Mouse (Mus musculus) right cerebral cortex, postnatal 14 days (tissue): ENCODE data around the gene Cacna1c.
A peak's percentile ranks its signal among the peaks of the same experiment; 100 is the strongest.

Experiments
- DNase-seq: peaks from one replicate; pipeline ENCODE4 v3.0.0; 2022

Cacna1c gene

DNA sequence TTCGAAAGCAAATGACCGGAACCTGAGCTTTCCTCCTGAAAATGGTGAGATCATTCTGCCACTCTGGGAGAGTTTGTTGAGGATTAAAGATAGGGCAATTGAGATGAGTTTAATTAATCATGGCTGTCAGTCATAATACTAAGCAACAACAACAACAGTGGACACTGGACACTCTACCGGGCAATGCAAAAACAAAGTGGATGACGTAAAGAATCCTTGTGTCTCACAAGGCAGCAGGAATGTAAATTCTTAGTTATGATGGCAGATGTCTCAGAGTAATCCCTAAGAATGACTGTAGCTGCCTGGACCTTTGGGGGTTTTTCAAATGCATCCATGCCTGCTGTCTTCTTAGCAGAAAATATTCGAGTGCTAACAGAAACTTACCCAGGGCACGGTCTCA is 471.8 kb downstream of the Cacna1c start:
- no peak for DNase-seq

DNA sequence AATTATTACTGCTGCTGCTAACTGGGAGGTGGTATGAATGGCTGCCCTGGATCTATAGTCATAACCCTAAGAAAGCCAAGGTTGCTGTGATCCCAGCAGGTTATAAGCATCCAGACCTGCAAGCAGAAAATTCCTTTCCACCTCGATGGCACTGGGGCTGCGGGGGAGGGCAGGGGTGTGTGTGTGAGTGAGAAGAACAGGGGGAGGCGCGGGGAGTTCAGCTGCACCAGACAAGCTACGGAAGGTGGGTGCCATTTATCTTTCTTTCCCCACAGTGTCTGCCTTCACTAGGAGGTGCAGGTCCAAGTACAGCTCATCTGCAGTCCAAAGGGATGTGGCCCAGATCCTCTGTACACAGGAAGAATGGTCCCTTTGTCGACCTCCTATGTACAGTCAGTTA is 473.9 kb downstream of the Cacna1c start:
- no peak for DNase-seq

- DNase-seq, result no peak
These were observed 476.7 kb downstream of the Cacna1c start for GRCm38 (mm10) chr6:118719486-118719885.

GRCm38 (mm10) chr6:118713286-118713685 is 482.9 kb downstream of the Cacna1c start:
- no peak for DNase-seq

DNA sequence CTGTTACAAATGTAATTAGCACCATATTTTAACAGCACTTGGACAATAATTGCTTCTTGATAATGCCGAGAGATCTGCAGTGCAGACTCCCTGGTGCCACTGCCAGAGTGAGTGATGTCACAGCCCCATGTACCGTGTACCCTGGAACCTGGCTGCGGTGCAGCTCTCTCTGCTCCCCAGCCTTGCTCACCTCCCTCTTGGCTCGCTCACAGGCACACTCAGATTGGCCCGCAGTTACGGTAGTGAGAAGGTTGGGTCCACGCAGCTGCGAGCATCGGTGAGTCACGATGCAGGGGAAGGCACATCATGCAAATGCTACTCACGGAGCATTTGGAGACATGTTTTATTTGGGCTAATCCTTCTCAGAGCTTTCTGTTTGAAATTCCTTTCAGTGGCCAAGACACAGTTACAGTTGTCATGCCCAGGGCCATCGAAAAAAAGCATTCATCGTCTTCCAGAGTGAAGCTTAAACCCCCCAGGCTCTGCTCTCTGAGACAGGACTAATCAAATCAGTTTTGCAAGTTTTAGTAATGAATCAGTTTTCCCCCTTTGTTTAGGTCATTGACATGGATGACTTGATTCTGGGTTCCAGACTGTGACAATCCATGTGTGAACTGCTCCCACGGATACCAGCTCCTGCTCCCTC is 484.4 kb downstream of the Cacna1c start:
- DNase-seq, result peak; percentile 28

- no peak for DNase-seq
These were observed 489.2 kb downstream of the Cacna1c start for GRCm38 (mm10) chr6:118707066-118707465.

- DNase-seq, result no peak
These were observed 490.4 kb downstream of the Cacna1c start for GRCm38 (mm10) chr6:118705840-118706239.

DNA sequence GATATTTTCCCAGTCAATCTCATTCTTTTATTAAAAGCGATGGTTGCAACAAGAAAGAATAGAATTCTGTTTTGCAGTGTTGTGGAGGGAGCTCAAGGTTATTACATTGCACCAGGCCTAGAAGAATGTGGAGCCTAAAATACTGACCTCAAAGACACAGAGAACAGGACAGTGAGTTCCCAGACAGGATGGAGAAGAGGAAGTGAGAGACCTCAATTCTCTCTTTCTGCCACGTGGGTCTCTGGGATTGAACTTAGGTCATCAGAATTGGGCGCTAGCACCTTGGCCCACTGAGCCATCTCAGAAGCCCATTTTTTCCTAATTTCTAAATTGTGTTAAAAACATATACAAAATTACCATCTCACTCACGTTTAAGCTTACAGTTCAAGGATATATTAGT is 501.6 kb downstream of the Cacna1c start:
- no peak for DNase-seq

GRCm38 (mm10) chr6:118689447-118689846 is 506.8 kb downstream of the Cacna1c start:
- DNase-seq, result no peak

DNA sequence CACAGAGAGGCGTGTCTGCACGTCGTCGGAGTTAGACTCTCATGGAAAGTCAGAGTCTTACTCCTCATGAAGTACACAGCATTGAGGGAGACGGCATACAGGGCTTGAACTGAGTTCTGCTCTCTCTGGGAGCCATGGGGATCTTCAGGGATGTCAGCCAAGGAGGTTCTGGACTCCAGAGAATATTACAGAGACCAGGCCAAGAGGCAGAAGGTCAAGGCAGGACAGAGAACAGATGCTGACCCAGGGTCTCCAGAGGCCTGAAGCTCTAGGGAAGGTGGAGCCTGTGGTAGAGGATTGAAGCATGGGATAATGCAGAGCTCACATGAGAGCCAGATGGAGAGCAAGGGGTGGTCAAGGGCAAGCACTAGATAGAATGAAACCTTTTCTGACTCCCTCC is 507.4 kb downstream of the Cacna1c start:
- no peak for DNase-seq

DNA sequence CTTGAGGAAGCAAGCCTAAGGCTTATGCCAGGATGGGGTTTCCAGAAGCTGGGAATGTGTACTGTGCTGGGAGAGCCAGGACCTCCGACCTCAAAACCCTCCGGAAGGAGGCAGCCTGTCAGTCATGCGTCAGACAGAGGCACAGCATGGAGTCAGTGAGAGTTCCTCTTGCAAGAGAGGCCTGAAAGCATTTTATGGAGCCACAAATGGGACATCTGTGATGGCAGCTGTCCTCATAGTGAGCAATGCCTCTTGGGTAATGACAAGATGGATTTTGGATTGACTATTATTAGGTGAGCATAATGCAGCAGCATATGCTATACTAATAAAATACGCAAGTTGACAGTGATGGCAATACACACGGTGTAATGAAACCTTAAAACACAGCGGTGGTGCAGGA is 515.4 kb downstream of the Cacna1c start:
- DNase-seq, result no peak

GRCm38 (mm10) chr6:118678031-118678430 is 518.2 kb downstream of the Cacna1c start:
- no peak for DNase-seq

DNA sequence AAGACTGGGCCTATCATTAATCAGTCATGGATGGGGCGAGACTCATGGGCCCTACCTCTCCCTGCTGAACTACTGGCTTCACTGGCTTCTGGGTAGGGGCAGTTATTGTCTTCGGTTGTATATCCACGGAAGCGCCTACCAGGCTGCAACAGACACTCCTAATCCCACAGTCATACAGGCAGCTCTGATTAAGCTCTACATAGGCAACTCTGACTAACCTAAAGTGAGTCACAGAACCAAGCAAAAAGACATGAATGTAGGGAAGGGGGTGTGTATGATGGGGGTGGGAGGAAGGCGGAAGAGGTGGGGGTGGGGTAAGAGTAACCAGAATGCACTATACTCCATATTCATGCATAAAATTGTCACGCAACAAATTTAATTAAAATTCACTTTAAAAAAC is 518.9 kb downstream of the Cacna1c start:
- DNase-seq, result no peak

DNA sequence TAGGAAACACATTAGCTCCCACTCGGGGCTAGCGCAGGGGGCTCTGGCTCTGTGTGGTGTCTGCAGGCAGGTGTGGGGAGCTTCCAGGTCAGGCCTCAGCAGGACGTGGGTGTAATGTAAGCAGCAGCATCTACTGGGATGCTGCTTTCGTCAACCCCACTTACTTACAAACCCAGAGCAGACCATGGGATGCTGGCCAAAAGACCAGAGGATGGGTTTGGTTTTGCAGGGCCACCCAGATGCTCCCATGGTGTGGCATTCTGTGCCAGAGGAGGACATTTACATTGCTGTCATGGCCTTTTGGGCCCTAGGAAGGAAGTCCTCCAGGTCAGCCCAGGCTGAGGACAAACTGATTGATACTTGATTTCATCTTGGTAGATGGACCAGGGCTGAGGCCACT is 521.4 kb downstream of the Cacna1c start:
- DNase-seq, result no peak

DNA sequence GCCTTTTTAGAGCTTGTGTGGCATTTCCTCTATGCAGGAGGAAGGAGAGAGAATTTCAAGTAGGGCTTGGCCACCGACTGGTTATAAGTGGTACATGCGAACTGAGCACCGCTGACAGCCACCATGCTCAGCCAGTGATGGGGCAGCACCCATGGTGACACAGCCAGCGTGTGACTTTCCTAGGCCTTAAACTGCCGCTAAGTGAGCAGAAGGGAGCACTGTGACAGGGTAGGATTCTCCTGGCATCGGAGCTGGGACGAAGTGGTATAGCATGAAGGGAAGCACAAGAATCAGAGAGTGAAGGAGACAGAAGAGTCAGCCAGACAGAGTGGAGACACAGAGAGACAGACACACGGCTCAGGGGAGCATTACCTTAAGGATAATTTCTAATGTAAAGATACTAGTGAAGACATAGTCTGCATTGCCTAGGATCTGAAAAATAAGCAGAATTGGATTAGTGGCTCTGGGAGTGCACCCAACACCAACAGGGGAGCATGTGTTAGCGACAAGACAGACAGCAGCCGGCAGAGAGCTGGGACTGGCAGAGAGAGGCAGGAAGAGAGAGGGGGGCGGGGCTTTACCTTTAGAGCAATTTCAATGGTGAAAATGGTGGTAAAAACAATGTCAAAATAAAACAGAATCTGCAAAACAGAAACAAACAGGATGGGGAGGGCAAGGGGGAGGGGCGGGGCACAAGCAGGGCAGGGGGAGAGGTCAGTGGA is 522.1 kb downstream of the Cacna1c start:
- DNase-seq, result no peak

GRCm38 (mm10) chr6:118653331-118653730 is 542.9 kb downstream of the Cacna1c start:
- DNase-seq, result no peak

- no peak for DNase-seq
These were observed 547.0 kb downstream of the Cacna1c start for GRCm38 (mm10) chr6:118649121-118649783.

DNA sequence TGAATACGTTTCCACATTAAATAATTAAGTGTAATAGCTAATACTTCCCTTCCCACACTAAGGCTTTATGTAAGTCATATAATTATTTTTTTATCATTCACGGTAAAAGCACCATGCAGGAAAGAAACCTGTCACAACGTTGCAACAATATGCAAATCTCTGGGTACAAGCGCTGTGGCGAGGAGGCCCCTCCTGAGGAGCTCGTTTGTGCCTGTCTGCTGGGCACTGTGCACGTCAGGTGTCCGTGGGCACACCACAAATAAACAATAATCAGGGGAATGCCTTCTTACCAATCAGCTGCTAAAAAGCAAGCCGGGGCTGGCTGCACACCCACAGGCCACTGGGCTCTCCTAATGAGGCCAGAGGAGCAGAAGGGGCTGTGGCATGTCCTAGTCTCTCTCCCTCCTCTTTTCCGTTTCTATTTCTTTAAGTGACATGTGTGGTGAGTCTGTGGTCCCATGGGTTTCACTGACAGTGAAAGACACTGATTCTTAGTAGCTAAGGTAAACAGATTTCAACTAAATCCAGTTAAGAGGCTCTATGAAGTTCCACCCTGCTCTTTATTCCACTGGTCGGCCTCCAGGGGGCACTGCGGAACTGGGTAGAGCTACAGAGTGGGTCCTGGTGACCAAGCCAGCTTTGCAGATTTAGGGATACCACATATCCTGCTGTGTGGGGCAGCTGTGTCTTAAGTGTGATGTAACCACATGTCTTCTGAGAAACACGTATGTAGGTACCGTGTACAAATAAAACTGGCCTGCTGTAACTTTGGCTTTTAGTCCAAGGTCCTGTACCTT is 549.8 kb downstream of the Cacna1c start:
- peak; percentile 83 for DNase-seq

DNA sequence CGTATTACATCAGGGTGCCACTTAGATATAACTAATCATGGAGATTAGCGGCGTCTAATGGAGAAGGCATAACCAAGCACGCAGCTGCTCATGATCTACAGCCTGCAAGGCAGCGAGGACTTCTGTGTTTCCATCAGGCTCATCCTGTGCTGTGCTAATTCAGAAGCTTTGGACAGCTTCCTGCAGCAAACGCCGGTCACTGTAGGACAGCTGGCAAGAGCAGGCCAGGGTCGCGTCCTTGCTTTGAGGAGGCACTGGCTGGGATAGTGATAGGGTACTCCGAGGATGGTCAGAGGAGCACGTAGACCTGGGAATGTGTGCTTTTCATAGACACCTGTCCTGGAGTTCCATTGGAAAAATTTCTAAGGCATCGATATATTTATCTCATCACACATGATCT is 551.4 kb downstream of the Cacna1c start:
- no peak for DNase-seq

DNA sequence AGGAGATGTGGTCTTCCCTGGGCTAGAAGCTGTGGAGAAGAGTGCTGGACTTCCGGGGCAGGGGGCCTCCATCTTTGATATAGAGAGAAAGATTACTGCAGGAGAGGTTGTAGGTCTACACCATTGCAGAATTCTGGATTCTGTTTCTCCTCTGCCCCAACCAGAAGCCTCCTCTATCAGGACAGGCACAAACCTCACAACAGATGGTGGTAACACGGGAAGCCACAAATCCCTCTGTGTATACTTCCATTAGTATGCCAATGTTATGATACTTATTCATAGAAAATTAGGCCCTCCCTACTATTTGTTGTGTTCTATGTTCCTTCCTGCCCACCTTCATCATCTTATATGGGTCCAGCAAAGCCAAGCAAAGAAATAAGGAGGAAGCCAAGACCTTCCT is 552.7 kb downstream of the Cacna1c start:
- no peak for DNase-seq

GRCm38 (mm10) chr6:118641671-118642325 is 554.4 kb downstream of the Cacna1c start:
- no peak for DNase-seq

DNA sequence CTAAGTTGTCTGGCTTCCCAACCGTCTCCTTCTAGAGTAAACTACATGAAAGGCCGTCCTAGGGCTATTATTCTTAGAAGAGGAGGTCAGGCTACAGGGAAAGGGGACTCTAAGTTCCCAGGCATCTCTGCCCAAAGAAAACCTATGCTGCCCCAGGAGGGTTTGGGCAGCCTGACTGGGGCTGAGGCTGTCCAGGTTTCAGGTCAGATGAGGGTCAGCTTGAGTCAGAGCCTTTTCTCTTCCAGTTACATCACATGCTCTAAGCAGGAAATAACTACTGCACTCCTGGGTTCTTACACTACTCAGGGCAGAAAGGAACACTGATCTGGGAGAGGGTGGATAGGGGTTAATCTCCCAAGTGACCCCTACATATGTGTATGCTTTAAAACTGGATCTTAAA is 556.4 kb downstream of the Cacna1c start:
- DNase-seq, result no peak

DNA sequence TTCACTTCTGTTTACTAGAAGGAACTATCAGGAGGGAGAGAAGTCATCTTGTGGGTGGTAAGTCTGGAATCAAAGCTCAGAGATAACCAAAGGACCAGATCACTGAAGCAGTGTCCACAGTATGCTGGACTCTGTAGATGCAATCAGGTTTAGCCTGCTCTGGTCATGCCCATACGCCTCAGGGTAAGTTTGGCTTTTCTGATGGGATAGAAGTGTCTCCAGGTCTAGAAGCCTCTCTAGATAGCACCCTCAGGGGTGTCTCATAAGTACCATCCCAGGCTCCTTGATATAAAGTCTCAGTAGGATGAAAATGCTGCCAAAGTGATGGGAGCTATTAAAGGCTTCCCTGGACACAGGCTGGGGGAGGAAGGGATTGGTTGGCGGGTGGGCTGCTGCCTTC is 557.3 kb downstream of the Cacna1c start:
- no peak for DNase-seq
